Mouse (Mus musculus) adrenal gland (tissue): ENCODE results near the gene Zbp1.

ENCODE experiments used
- intact Hi-C: fragments of 180-260 bp; cut with DNase I; formaldehyde crosslinking; loops from one replicate; pipeline ENCODE4 v1.15.1; 2025

Gene Zbp1

GRCm38 (mm10) chr2:173158390-173159055 lies 60.2 kb downstream of the Zbp1 start:
- intact Hi-C loops, result no loop called here

DNA sequence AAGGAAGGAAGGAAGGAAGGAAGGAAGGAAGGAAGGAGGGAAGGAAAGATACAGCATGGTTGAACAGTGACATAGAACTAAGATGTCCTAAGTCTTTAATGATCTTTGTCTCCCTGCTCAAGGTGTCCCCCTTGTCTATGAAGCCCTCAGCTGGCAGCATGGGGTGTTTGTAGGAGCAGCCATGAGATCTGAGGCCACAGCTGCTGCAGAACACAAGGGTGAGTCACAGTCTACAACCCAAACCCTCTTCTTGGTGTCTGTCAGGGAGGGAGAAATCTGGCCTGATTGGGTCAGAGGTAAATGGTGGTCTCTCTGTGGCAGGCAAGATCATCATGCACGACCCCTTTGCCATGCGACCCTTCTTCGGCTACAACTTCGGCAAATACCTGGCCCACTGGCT lies 60.9 kb downstream of the Zbp1 start:
- intact Hi-C loops, result no loop called here

- intact Hi-C loops, result no loop called here
Observed at GRCm38 (mm10) chr2:173157376-173157775, 61.3 kb downstream of the Zbp1 start.

DNA sequence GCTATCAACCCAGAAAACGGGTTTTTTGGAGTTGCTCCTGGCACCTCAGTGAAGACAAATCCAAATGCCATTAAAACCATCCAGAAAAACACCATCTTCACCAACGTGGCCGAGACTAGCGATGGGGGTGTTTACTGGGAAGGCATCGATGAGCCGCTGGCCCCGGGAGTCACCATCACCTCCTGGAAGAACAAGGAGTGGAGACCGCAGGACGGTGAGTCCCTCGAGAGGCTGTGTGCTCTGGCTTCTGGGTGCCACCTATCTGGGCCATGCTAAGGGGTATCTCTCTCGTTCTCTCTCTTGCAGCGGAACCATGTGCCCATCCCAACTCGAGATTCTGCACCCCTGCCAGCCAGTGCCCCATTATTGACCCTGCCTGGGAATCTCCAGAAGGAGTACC lies 61.8 kb downstream of the Zbp1 start:
- intact Hi-C loops, result no loop called here
